Mouse (Mus musculus) neural tube, embryonic 12.5 days (tissue): ENCODE measurements around the gene C1rb. TPM values are rescaled to one million over a fixed set of nuclear protein-coding genes. Genes with fewer than 3 reads are reported as not detected.
"Not testable (repeated sequence)": the region's sequence is repeated elsewhere in the genome, so short reads cannot be mapped to it uniquely, and the experiment has no call there.

Experiments used
- ATAC-seq: fragments of 200-750 bp; cut with Nextera tagmentation; 2 replicates; pipeline ENCODE4 v1.8.0; 2017; ENCODE audit warnings: low read depth, mild to moderate bottlenecking, moderate TSS enrichment, moderate library complexity; ENCODE audit not compliant: low FRiP score
- H3K27ac ChIP-seq: fragments of 300-500 bp; sonication (generic); 2 replicates; pipeline ENCODE4 v1.5.1; 2016
- H3K27me3 ChIP-seq: fragments of 300-500 bp; sonication (generic); replicated peaks from 2 replicates; pipeline ENCODE4 v1.6.1; 2016; ENCODE audit warnings: mild to moderate bottlenecking
- H3K36me3 ChIP-seq: fragments of 300-500 bp; sonication (generic); 2 replicates; pipeline ENCODE4 v1.6.1; 2016; ENCODE audit warnings: mild to moderate bottlenecking
- H3K4me1 ChIP-seq: fragments of 300-500 bp; sonication (generic); 2 replicates; pipeline ENCODE4 v1.6.1; 2016
- H3K4me2 ChIP-seq: fragments of 300-500 bp; sonication (generic); replicated peaks from 2 replicates; pipeline ENCODE4 v1.6.1; 2016; ENCODE audit warnings: mild to moderate bottlenecking
- H3K4me3 ChIP-seq: fragments of 300-500 bp; sonication (generic); 2 replicates; pipeline ENCODE4 v1.5.1; 2016
- H3K9ac ChIP-seq: fragments of 300-500 bp; sonication (generic); 2 replicates; pipeline ENCODE4 v1.6.1; 2016; ENCODE audit warnings: mild to moderate bottlenecking
- H3K9me3 ChIP-seq: fragments of 300-500 bp; sonication (generic); 2 replicates; pipeline ENCODE4 v1.6.1; 2016; ENCODE audit warnings: mild to moderate bottlenecking
- WGBS: fragments of 180-500 bp; shearing (Covaris S2); methylation state at CpG from one replicate; pipeline ENCODE4 v1.1.7; 2016; 5-methylcytosine and 5-hydroxymethylcytosine counted together
- polyA plus RNA-seq: library from polyadenylated mRNA; unstranded; fragments of >200 nt; fragmentation: Nextera tagmentation; extraction: Ambion mirVana; gene quantifications from 2 replicates; pipeline ENCODE4 v1.2.1, GENCODE M21; 2016

Gene C1rb
- polyA plus RNA-seq, 1 experiment from 2014 or later: not detected

DNA sequence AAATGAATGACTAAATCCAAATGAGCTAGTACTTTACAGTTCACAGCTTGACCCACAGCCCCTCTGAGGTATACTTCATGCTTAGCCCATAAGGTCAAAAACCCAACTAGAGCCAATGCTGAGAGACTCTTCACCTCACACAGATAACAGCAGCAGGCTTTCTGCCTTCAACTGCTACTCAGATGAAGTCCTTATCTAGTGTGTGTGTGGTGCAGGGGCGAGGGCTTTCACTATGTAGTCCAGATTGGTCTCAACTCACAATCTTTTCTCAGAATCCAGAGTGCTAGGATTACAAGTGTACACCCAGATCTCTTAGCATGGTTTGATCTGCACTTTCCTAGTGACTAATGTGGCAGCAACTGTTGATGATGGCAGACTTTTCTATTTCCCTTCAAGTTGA is 56.1 kb downstream of the C1rb start:
- not testable (repeated sequence) for H3K9ac ChIP-seq, H3K27me3 ChIP-seq, ATAC-seq, H3K27ac ChIP-seq, H3K9me3 ChIP-seq, H3K36me3 ChIP-seq, H3K4me3 ChIP-seq, H3K4me2 ChIP-seq, H3K4me1 ChIP-seq
- WGBS: 57% methylated on average over 1 of the region's 1 CpGs

DNA sequence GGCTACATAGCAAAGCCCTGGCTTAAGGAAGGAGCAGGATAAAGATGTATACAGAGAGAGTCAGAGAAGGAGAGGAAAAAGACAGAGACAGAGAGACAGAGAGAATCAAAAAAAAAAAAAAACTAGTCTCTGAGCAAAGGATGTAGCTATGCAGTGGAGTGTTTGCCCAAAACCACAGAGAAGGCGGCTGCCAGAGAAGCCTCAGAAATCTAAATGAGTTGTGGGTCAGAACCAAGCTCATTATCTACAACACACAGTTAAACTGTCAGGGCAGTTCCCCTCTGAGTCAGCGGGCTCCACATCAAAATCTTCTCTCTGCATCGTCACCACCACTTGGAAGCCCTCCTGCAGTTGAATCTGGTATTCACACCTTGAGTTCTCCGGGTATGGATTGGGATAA is 60.7 kb downstream of the C1rb start:
- no peak overlapping the region for H3K27ac ChIP-seq
- H3K9me3 ChIP-seq: no peaks in the 10 kb centered on the region
- no peaks in the 10 kb centered on the region for H3K27me3 ChIP-seq
- H3K4me1 ChIP-seq: no peaks in the 10 kb centered on the region
- WGBS: 84% methylated on average over 4 of the region's 4 CpGs
- no peak overlapping the region for H3K4me3 ChIP-seq
- no peaks in the 10 kb centered on the region for H3K36me3 ChIP-seq
- no peak for ATAC-seq
- H3K4me2 ChIP-seq: no peak overlapping the region
- no peak overlapping the region for H3K9ac ChIP-seq

Other genes starting within 250 kb of the C1rb start
- 69.4 and 70.3 TPM in 2 replicates for gene Pex5, start 155.2 kb upstream of the C1rb start, polyA plus RNA-seq
- 39.7 and 41.2 TPM in 2 replicates for gene Clstn3, start 105.5 kb upstream of the C1rb start, polyA plus RNA-seq
- gene C1rl, start 77.2 kb upstream of the C1rb start, polyA plus RNA-seq: 0.19 and 0.22 TPM in 2 replicates
- 0.06 and 0.28 TPM in 2 replicates for gene C1ra, start 57.9 kb upstream of the C1rb start, polyA plus RNA-seq
- 0.34 and 0.42 TPM in 2 replicates for gene C1s1, start 27.9 kb upstream of the C1rb start, polyA plus RNA-seq
- gene C1s2, start 65.8 kb downstream of the C1rb start, polyA plus RNA-seq: 0.08 TPM in 1 of 2 replicates, not detected in the other
- gene Lpcat3, start 92.7 kb downstream of the C1rb start, polyA plus RNA-seq: 39.0 and 44.0 TPM in 2 replicates
- gene Emg1, start 141.9 kb downstream of the C1rb start, polyA plus RNA-seq: 159 and 161 TPM in 2 replicates
- gene Phb2, start 142.0 kb downstream of the C1rb start, polyA plus RNA-seq: 312 and 315 TPM in 2 replicates
- gene Ptpn6, start 168.4 kb downstream of the C1rb start, polyA plus RNA-seq: 4.8 and 6.6 TPM in 2 replicates
- gene Grcc10, start 171.1 kb downstream of the C1rb start, polyA plus RNA-seq: 527 and 552 TPM in 2 replicates
- not detected in 2 replicates for gene Gm45234, start 185.7 kb downstream of the C1rb start, polyA plus RNA-seq
- gene Atn1, start 186.2 kb downstream of the C1rb start, polyA plus RNA-seq: 16.8 and 17.4 TPM in 2 replicates
- 25.2 and 27.8 TPM in 2 replicates for gene Eno2, start 199.4 kb downstream of the C1rb start, polyA plus RNA-seq
- gene Lrrc23, start 209.4 kb downstream of the C1rb start, polyA plus RNA-seq: 0.68 and 0.85 TPM in 2 replicates
- 8.2 and 8.5 TPM in 2 replicates for gene Spsb2, start 238.4 kb downstream of the C1rb start, polyA plus RNA-seq
- gene Tpi1, start 244.0 kb downstream of the C1rb start, polyA plus RNA-seq: 461 and 485 TPM in 2 replicates